Mouse (Mus musculus) brain, embryonic 14.5 days (tissue): ENCODE data around the gene Lix1.

Experiments used
- CTCF ChIP-seq: fragments of 200-500 bp; IDR thresholded peaks from 2 replicates; pipeline ENCODE4 v1.5.1; 2012; ENCODE audit warnings: inconsistent platforms, mild to moderate bottlenecking, moderate library complexity, borderline replicate concordance; ENCODE audit not compliant: insufficient read depth, insufficient read length; ENCODE audit errors: extremely low read depth
- POLR2A ChIP-seq: fragments of 200-500 bp; IDR thresholded peaks from 2 replicates; pipeline ENCODE4 v1.6.1; 2012; ENCODE audit warnings: mild to moderate bottlenecking, inconsistent platforms, borderline replicate concordance; ENCODE audit not compliant: poor library complexity, insufficient read depth, insufficient read length, severe bottlenecking; ENCODE audit errors: extremely low read depth

DNA sequence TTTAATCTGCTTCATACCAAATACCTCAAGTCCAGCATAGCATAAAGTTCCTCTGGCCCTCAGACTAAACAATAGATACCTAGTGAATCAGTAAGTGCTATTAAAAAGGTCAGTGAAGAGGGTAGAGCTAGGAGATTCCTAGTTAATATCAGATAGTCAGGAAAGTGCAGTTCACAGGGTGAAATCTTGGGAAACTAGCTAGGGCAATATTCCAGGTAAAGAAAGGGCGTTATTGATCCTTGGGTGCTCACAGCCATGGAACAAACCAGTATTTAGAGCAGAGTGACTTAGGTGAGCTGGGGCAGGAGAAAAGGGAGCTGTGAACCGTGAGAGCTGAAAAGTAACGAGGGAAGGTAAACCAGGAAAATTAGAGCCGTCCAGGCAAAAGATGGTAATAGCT, 18.8 kb upstream of the Lix1 start:
- TF ChIP-seq CTCF = no peak
- no peak for TF ChIP-seq POLR2A
